Mouse (Mus musculus) olfactory bulb, adult 2 months (tissue): Measurements from ENCODE around the gene Trpm8.

Source experiments
- CTCF ChIP-seq: fragments of 200-500 bp; IDR thresholded peaks from 2 replicates; pipeline ENCODE4 v1.5.1; 2012; ENCODE audit warnings: low read depth, mild to moderate bottlenecking, low read length, moderate library complexity; ENCODE audit not compliant: insufficient read depth
- POLR2A ChIP-seq: fragments of 200-500 bp; IDR thresholded peaks from 2 replicates; pipeline ENCODE4 v1.6.1; 2012; ENCODE audit warnings: mild to moderate bottlenecking, low read depth, low read length, moderate library complexity; ENCODE audit not compliant: insufficient read depth

- TF ChIP-seq POLR2A = no peak
- TF ChIP-seq CTCF = no peak
Observed at GRCm38 (mm10) chr1:88300301-88301050, 23.0 kb downstream of the Trpm8 start.
